Mouse (Mus musculus) right cerebral cortex, postnatal 4 days (tissue): ENCODE measurements at regions not wholly inside any gene's neighbourhood (a gene's known extent, or its start where the extent isn't known, plus 50 kb on each side); places are given as distances from the start of the nearest gene placed in this dataset.

Source experiments
- DNase-seq: peaks from one replicate; pipeline ENCODE4 v3.0.0-alpha.2; 2022

- peak; percentile 7 for DNase-seq
These were observed 200.3 kb upstream of the Gm11042 start for GRCm38 (mm10) chr12:74516527-74516926.

- no peak for DNase-seq
These were observed 186.6 kb upstream of the Gm11042 start for GRCm38 (mm10) chr12:74502791-74503190.

GRCm38 (mm10) chr12:74477619-74478018 lies 161.4 kb upstream of the Gm11042 start:
- DNase-seq = no peak

- no peak for DNase-seq
These were observed 158.5 kb upstream of the Gm11042 start for GRCm38 (mm10) chr12:74474741-74475140.

- DNase-seq = no peak
These were observed 142.3 kb upstream of the Gm11042 start for GRCm38 (mm10) chr12:74458521-74458920.

- DNase-seq = no peak
These were observed 136.3 kb upstream of the Gm11042 start for GRCm38 (mm10) chr12:74452375-74453090.

- no peak for DNase-seq
These were observed 132.1 kb upstream of the Gm11042 start for GRCm38 (mm10) chr12:74448248-74448647.

- no peak for DNase-seq
These were observed 118.7 kb upstream of the Gm11042 start for GRCm38 (mm10) chr12:74434874-74435273.

- DNase-seq = no peak
These were observed 98.5 kb upstream of the Gm11042 start for GRCm38 (mm10) chr12:74414738-74415137.

GRCm38 (mm10) chr12:74410511-74410910 lies 94.3 kb upstream of the Gm11042 start:
- peak; percentile 56 for DNase-seq

GRCm38 (mm10) chr12:74407591-74408095 lies 91.4 kb upstream of the Gm11042 start:
- DNase-seq = no peak

- peak; percentile 5 for DNase-seq
These were observed 73.6 kb upstream of the Gm11042 start for GRCm38 (mm10) chr12:74389811-74390210.
